Mouse (Mus musculus) midbrain, embryonic 16.5 days (tissue): Measurements from ENCODE around the gene Pdzd7. TPM values are rescaled to one million over a fixed set of nuclear protein-coding genes. Genes with fewer than 3 reads are reported as not detected.

ENCODE experiments used
- ATAC-seq: fragments of 200-750 bp; cut with Nextera tagmentation; 2 replicates; pipeline ENCODE4 v1.8.0; 2017; ENCODE audit warnings: moderate TSS enrichment
- H3K27ac ChIP-seq: fragments of 300-500 bp; sonication (generic); 2 replicates; pipeline ENCODE4 v1.5.1; 2014; ENCODE audit warnings: mild to moderate bottlenecking, low read length, mixed read lengths
- H3K27me3 ChIP-seq: fragments of 300-500 bp; sonication (generic); 2 replicates; pipeline ENCODE4 v1.6.1; 2014; ENCODE audit warnings: low read depth, low read length, mixed read lengths; ENCODE audit not compliant: control insufficient read depth, insufficient read depth
- H3K36me3 ChIP-seq: fragments of 300-500 bp; sonication (generic); 2 replicates; pipeline ENCODE4 v1.6.1; 2014; ENCODE audit warnings: mild to moderate bottlenecking, low read length, moderate library complexity, mixed read lengths; ENCODE audit not compliant: control insufficient read depth, insufficient read depth
- H3K4me1 ChIP-seq: fragments of 300-500 bp; sonication (generic); 2 replicates; pipeline ENCODE4 v1.6.1; 2014; ENCODE audit warnings: mild to moderate bottlenecking, low read length, mixed read lengths; ENCODE audit not compliant: control insufficient read depth, insufficient read depth
- H3K4me2 ChIP-seq: fragments of 300-500 bp; sonication (generic); 2 replicates; pipeline ENCODE4 v1.6.1; 2014; ENCODE audit warnings: mild to moderate bottlenecking, low read length, mixed read lengths
- H3K4me3 ChIP-seq: fragments of 300-500 bp; sonication (generic); 2 replicates; pipeline ENCODE4 v1.5.1; 2014; ENCODE audit warnings: low read depth, mild to moderate bottlenecking, low read length, moderate library complexity, mixed read lengths
- H3K9ac ChIP-seq: fragments of 300-500 bp; sonication (generic); 2 replicates; pipeline ENCODE4 v1.6.1; 2014; ENCODE audit warnings: low read depth, low read length, mixed read lengths
- H3K9me3 ChIP-seq: fragments of 300-500 bp; sonication (generic); replicated peaks from 2 replicates; pipeline ENCODE4 v1.6.1; 2014; ENCODE audit warnings: mild to moderate bottlenecking, low read length, mixed read lengths; ENCODE audit not compliant: control insufficient read depth, poor library complexity, severe bottlenecking
- WGBS: fragments of 180-500 bp; shearing (Covaris S2); extraction: QIAGEN DNeasy Blood & Tissue Kit; methylation state at CpG from one replicate; pipeline ENCODE4 v1.1.7; 2014; 5-methylcytosine and 5-hydroxymethylcytosine counted together
- polyA plus RNA-seq: library from polyadenylated mRNA; unstranded; fragments of >200 nt; fragmentation: Nextera tagmentation; extraction: Ambion mirVana; gene quantifications from 2 replicates; pipeline ENCODE4 v1.2.1, GENCODE M21; 2015

The Pdzd7 gene
- polyA plus RNA-seq, 1 experiment from 2014 or later = 3.9 TPM

GRCm38 (mm10) chr19:45076586-45077510 is 31.3 kb upstream of the Pdzd7 start:
- ATAC-seq = no peak
- H3K27me3 ChIP-seq = peaks cover 43% of the 10 kb centered on the region

DNA sequence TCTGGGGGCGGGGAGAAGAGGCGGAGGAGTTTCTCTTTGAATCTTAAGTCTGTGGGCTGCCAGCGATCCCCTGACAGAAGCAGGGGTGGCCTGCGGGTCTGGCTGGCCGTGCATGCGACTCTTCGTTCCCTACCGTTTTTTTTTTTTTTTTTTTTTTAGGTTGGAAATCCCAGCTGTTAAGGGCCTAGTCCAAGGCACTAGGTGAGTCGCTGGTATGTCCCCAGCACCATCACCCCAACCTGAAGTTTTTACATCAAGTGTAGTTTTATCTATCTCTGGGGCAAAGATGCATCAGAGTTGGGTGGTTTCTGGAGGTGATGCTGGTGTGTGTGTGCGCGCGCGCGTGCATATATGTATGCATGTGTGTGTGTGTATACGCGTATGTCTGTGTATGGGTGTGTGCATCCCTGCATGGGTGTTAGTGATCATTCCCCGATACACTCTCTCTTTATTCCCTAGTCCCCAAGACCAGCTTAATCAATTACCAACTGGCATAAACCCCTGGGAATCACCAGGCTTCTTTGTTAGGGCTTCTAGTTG is 30.6 kb upstream of the Pdzd7 start:
- WGBS = 7% methylated on average over 16 of the region's 17 CpGs
- no peak for ATAC-seq
- Histone ChIP-seq H3K9me3 (no peaks in the 10 kb centered on the region), H3K36me3 (no peaks in the 10 kb centered on the region), H3K4me2 (peak overlapping the region; percentile 95), H3K27me3 (peaks cover 42% of the 10 kb centered on the region), H3K4me3 (peak overlapping the region; percentile 73; the same call in 1 of the 2 replicates), H3K27ac (no peak overlapping the region), H3K9ac (no peak overlapping the region), H3K4me1 (peaks cover 35% of the 10 kb centered on the region)

More at GRCm38 (mm10) chr19:45076586-45077510, 31.3 kb upstream of the Pdzd7 start:
- Histone ChIP-seq H3K9me3 (no peaks in the 10 kb centered on the region), H3K4me2 (peak overlapping the region; percentile 51), H3K9ac (peak overlapping the region; percentile 5; the same call in 1 of the 2 replicates), H3K36me3 (no peaks in the 10 kb centered on the region), H3K27ac (no peak overlapping the region), H3K4me3 (peak overlapping the region; percentile 13), H3K4me1 (peaks cover 36% of the 10 kb centered on the region)
- WGBS = under 1% methylated on average over 62 of the region's 62 CpGs

GRCm38 (mm10) chr19:45075323-45076035 is 30.0 kb upstream of the Pdzd7 start:
- Histone ChIP-seq H3K9ac (peak overlapping the region; percentile 87), H3K36me3 (no peaks in the 10 kb centered on the region), H3K9me3 (no peaks in the 10 kb centered on the region), H3K4me3 (peak overlapping the region; percentile 73), H3K4me2 (peak overlapping the region; percentile 95), H3K27ac (peak overlapping the region; percentile 92), H3K27me3 (peaks cover 42% of the 10 kb centered on the region), H3K4me1 (peaks cover 29% of the 10 kb centered on the region)
- ATAC-seq = peak; percentile 40
- WGBS = 1% methylated on average over 32 of the region's 32 CpGs

GRCm38 (mm10) chr19:45074580-45075322 is 29.2 kb upstream of the Pdzd7 start, which contains the start of gene Kazald1:
Gene Kazald1, plus strand, starts transcription at chr19:45075241.
- Histone ChIP-seq H3K4me2 (peak within 1 kb of the TSS; percentile 95), H3K27me3 (peaks cover 42% of the 10 kb centered on the region), H3K4me3 (peak within 1 kb of the TSS; percentile 73), H3K9ac (peak within 1 kb of the TSS; percentile 87), H3K4me1 (peaks cover 22% of the 10 kb centered on the region), H3K27ac (peak within 1 kb of the TSS; percentile 92), H3K9me3 (no peaks in the 10 kb centered on the region), H3K36me3 (no peaks in the 10 kb centered on the region)
- under 1% methylated on average over 45 of the region's 45 CpGs for WGBS
- peak; percentile 87 for ATAC-seq

- peak; percentile 59; the same call in 1 of the 2 replicates for ATAC-seq
- peaks cover 42% of the 10 kb centered on the region for H3K27me3 ChIP-seq
- H3K36me3 ChIP-seq = no peaks in the 10 kb centered on the region
- 8% methylated on average over 20 of the region's 20 CpGs for WGBS
- peak overlapping the region; percentile 92; the same call in 1 of the 2 replicates for H3K27ac ChIP-seq
- H3K9me3 ChIP-seq = no peaks in the 10 kb centered on the region
- peaks cover 19% of the 10 kb centered on the region for H3K4me1 ChIP-seq
- H3K4me2 ChIP-seq = peak overlapping the region; percentile 95
- peak overlapping the region; percentile 87 for H3K9ac ChIP-seq
- peak overlapping the region; percentile 73 for H3K4me3 ChIP-seq
These were observed 28.5 kb upstream of the Pdzd7 start for GRCm38 (mm10) chr19:45073871-45074542.

GRCm38 (mm10) chr19:45067758-45068510 is 22.4 kb upstream of the Pdzd7 start:
- H3K4me1 ChIP-seq = peaks cover 4% of the 10 kb centered on the region; the same call in 1 of the 2 replicates
- H3K4me2 ChIP-seq = no peak overlapping the region
- no peak overlapping the region for H3K9ac ChIP-seq
- no peaks in the 10 kb centered on the region for H3K9me3 ChIP-seq
- peaks cover 40% of the 10 kb centered on the region for H3K27me3 ChIP-seq
- no peak overlapping the region for H3K4me3 ChIP-seq
- no peak overlapping the region for H3K27ac ChIP-seq
- whole genome bisulfite sequencing = 76% methylated on average over 7 of the region's 7 CpGs
- no peak for ATAC-seq
- no peaks in the 10 kb centered on the region for H3K36me3 ChIP-seq

DNA sequence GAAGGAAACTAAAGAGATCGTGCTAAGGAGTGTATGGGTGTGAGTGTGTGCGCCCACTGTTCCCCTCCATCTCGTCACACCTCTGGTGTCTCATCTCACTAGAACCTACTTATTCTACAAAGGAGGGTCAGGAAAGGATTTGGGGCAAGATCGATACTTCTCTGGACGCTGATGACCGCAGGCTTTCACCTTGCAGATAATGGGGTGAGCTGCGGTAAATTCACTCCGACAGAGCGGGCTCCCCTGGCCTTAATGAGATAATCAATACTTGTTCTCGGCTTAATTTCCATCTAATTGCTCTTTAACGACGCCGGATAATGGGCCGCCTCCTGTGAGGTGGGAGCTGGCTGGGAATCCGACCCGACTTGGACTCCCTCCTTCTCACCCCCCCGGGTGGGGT is 21.7 kb upstream of the Pdzd7 start:
- ATAC-seq = no peak
- H3K27me3 ChIP-seq = peaks cover 40% of the 10 kb centered on the region
- WGBS = 23% methylated on average over 17 of the region's 17 CpGs

More for the DNA sequence above, 21.7 kb upstream of the Pdzd7 start:
- no peak overlapping the region for H3K4me2 ChIP-seq
- H3K9ac ChIP-seq = no peak overlapping the region
- H3K4me1 ChIP-seq = peaks cover 4% of the 10 kb centered on the region; the same call in 1 of the 2 replicates
- no peaks in the 10 kb centered on the region for H3K36me3 ChIP-seq
- H3K9me3 ChIP-seq = no peaks in the 10 kb centered on the region
- H3K27ac ChIP-seq = no peak overlapping the region
- no peak overlapping the region for H3K4me3 ChIP-seq
